In the genomic region with DNA sequence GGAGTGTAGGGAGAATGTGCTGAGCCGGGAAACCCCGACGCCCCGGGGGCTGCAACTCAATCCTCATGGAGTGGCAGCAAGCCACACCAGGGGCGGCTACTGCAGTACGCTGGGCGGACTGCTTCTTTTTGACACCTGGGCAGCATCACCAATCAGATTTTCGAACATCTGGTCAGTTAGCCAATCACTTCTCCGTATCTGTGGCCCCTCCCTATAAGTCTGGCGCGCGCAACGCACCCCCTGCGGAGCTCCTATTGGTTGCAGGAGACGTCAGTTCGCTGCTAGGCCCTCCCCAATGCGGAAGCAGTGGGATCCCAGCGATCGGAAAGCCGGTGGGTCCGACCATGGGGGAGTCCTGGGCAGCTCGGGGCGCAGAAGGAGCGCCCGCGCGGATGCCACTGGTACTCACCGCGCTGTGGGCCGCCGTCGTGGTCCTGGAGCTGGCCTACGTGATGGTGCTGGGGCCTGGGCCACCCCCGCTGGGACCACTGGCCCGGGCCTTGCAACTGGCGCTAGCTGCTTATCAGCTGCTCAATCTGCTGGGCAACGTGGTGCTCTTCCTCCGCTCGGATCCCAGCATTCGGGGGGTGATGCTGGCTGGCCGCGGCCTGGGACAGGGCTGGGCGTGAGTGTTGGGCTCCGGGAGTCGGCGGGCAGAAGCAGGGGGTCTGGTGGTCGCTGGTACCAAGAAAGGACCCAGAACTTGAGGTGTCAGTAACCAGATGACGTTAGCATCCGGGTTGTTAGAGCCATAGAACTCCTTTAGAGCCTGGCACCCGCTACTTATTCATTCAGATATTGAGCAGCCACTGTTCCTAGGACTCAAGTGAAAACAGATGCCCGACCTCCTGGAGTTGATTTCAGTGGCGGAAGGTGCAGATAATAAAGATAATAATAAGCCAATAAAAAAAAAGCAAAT, we compare ENCODE assay signal across 8 mouse cellular contexts. TPM values are rescaled to one million over a fixed set of nuclear protein-coding genes. Genes with fewer than 3 reads are reported as not detected.
DNase-seq lines count a peak whose midpoint lies in the region; ATAC-seq and TF ChIP-seq lines count a peak whose summit lies in the region.

A gene (plus strand): TSS at position 264 of the 919 bp plus-strand sequence.

- peak within 1 kb of the TSS; percentile 86 for H3K9ac ChIP-seq in hindbrain, postnatal 0 days (replicated peaks; ENCODE audit: low read length)

- no peak for TF ChIP-seq CTCF in gastrocnemius, adult 2 months (IDR thresholded peaks at IDR 0.05)
- TF ChIP-seq CTCF in hindbrain, postnatal 0 days (IDR thresholded peaks at IDR 0.05; ENCODE audit: low read depth) = no peak
- no peak; the same call in 1 of the 2 replicates for TF ChIP-seq CTCF in left cerebral cortex, adult 2 months (IDR thresholded peaks at IDR 0.05)

- H3K36me3 ChIP-seq in hindbrain, postnatal 0 days (ENCODE audit: insufficient read depth, low read length) = no peaks in the 10 kb centered on the region; the same call in 1 of the 2 replicates

- 1% methylated on average over 52 of the region's 52 CpGs for WGBS in hindbrain, postnatal 0 days

- H3K27ac ChIP-seq in gastrocnemius, adult 2 months = peak within 1 kb of the TSS; percentile 96
- H3K27ac ChIP-seq in hindbrain, postnatal 0 days = peak within 1 kb of the TSS; percentile 83
- peak within 1 kb of the TSS; percentile 90 for H3K27ac ChIP-seq in left cerebral cortex, adult 2 months

- peak within 1 kb of the TSS; percentile 83 for H3K4me2 ChIP-seq in hindbrain, postnatal 0 days (ENCODE audit: low read depth, low read length)

- intact Hi-C loops in gastrocnemius, adult 2 months (cut with DNase I) = no loop called here
- intact Hi-C loops in left cerebral cortex, adult 2 months (cut with DNase I) = no loop called here

- H3K4me1 ChIP-seq in hindbrain, postnatal 0 days (ENCODE audit: insufficient read depth, low read length) = peaks cover 8% of the 10 kb centered on the region; the same call in 1 of the 2 replicates

- peak; percentile 97 for DNase-seq in ZHBTc4 (ENCODE audit: low read depth, low spot score)
- peak; percentile 96 for DNase-seq in gastrocnemius, adult 2 months
- DNase-seq in hindbrain, postnatal 0 days (ENCODE audit: low spot score) = peak; percentile 97
- peak; percentile 94 to 98 for DNase-seq in left cerebral cortex, adult 2 months (ENCODE audit: extremely low spot score in 1 of 2, low spot score in 2 of 2)
- DNase-seq in right cerebral cortex, adult 2 months (ENCODE audit: low spot score in 2 of 2) = peak; percentile 96 to 97
- DNase-seq in urinary bladder, postnatal 14 days (ENCODE audit: low spot score) = peak; percentile 94

- H3K4me3 ChIP-seq in gastrocnemius, adult 2 months = peak within 1 kb of the TSS; percentile 95
- H3K4me3 ChIP-seq in hindbrain, postnatal 0 days (ENCODE audit: low read length) = peak within 1 kb of the TSS; percentile 77
- peak within 1 kb of the TSS; percentile 75 for H3K4me3 ChIP-seq in left cerebral cortex, adult 2 months

- H3K9me3 ChIP-seq in hindbrain, postnatal 0 days (ENCODE audit: low read length) = no peaks in the 10 kb centered on the region

- peak; percentile 99 for ATAC-seq in common myeloid progenitor, adult 5-6 weeks (replicated peaks; ENCODE audit: low read depth, poor library complexity, severe bottlenecking)
- ATAC-seq in hindbrain, postnatal 0 days = peak; percentile 98
- ATAC-seq in megakaryocyte, adult 5-6 weeks (ENCODE audit: poor library complexity, severe bottlenecking) = peak; percentile 100

- no peaks in the 10 kb centered on the region for H3K27me3 ChIP-seq in hindbrain, postnatal 0 days (ENCODE audit: insufficient read depth, low read length)

RNA-seq across cellular contexts. Expression of the gene that starts here (rescaled TPM):
- total RNA-seq in common myeloid progenitor, adult 5-6 weeks (2017) = 9.2 and 9.6 TPM in 2 replicates
- total RNA-seq in gastrocnemius, adult 2 months (2021) = 1 to 10 TPM; 2.0 to 2.6 TPM
- total RNA-seq in hindbrain, postnatal 0 days (2014; rRNA removed) = 29.1 and 30.7 TPM in 2 replicates
- polyA plus RNA-seq in hindbrain, postnatal 0 days (2015; fragmentation: Nextera tagmentation; extraction: Ambion mirVana) = 17.4 and 20.9 TPM in 2 replicates
- total RNA-seq in left cerebral cortex, adult 2 months (2021) = 10 to 100 TPM; 24.7 to 25.9 TPM
- total RNA-seq in megakaryocyte, adult 5-6 weeks (2015) = 5.3 and 5.8 TPM in 2 replicates
- total RNA-seq in megakaryocyte, adult 5-6 weeks (2017) = 7.1 and 7.6 TPM in 2 replicates

Comparison
In these comparisons a context has a peak if more than half of its experiments do, and no peak if none do; other contexts are left out.
1. Peak in every context shown above with its lines: DNase-seq, ATAC-seq, H3K4me3 ChIP-seq and H3K27ac ChIP-seq.